Mouse (Mus musculus) gastrocnemius, postnatal 25 days (tissue): ENCODE data around the gene Mcrip1. TPM values are rescaled to one million over a fixed set of nuclear protein-coding genes. Genes with fewer than 3 reads are reported as not detected.
"Not testable (repeated sequence)": the region's sequence is repeated elsewhere in the genome, so short reads cannot be mapped to it uniquely, and the experiment has no call there.

ENCODE experiments used
- DNase-seq: peaks from one replicate; pipeline ENCODE4 v3.0.0; 2022
- total RNA-seq, 2 experiments: library from RNA; stranded (reverse); gene quantifications; 1 replicate in 1 of 2; 2 replicates in 1 of 2; pipeline ENCODE4 v1.2.3; 2021

The Mcrip1 gene
- total RNA-seq, 2 experiments from 2014 or later = 21.4 to 23.7 TPM

GRCm38 (mm10) chr11:120575940-120576339 lies 26.4 kb upstream of the Mcrip1 start:
- DNase-seq = no peak

- no peak for DNase-seq
Observed at GRCm38 (mm10) chr11:120575046-120575445, 25.5 kb upstream of the Mcrip1 start.

- no peak for DNase-seq
Observed at GRCm38 (mm10) chr11:120574278-120574600, 24.7 kb upstream of the Mcrip1 start.

GRCm38 (mm10) chr11:120573585-120574277 lies 24.2 kb upstream of the Mcrip1 start:
- DNase-seq = no peak

GRCm38 (mm10) chr11:120572752-120573584 lies 23.4 kb upstream of the Mcrip1 start, which contains the start of gene P4hb:
P4hb (minus strand) TSS chr11:120573253.
- DNase-seq = peak; percentile 100

GRCm38 (mm10) chr11:120572417-120572751 lies 22.9 kb upstream of the Mcrip1 start:
- DNase-seq = no peak

- DNase-seq = no peak
Observed at GRCm38 (mm10) chr11:120571754-120572416, 22.4 kb upstream of the Mcrip1 start.

- DNase-seq = no peak
Observed at GRCm38 (mm10) chr11:120571122-120571521, 21.6 kb upstream of the Mcrip1 start.

- DNase-seq = no peak
Observed at GRCm38 (mm10) chr11:120568324-120568723, 18.8 kb upstream of the Mcrip1 start.

- no peak for DNase-seq
Observed at GRCm38 (mm10) chr11:120565114-120565513, 15.6 kb upstream of the Mcrip1 start.

- no peak for DNase-seq
Observed at GRCm38 (mm10) chr11:120562949-120563348, 13.4 kb upstream of the Mcrip1 start.

GRCm38 (mm10) chr11:120560952-120561728 lies 11.6 kb upstream of the Mcrip1 start:
- DNase-seq = no peak

- not testable (repeated sequence) for DNase-seq
Observed at GRCm38 (mm10) chr11:120558843-120559242, 9.3 kb upstream of the Mcrip1 start.

- DNase-seq = no peak
Observed at GRCm38 (mm10) chr11:120555260-120555659, 5.7 kb upstream of the Mcrip1 start.

GRCm38 (mm10) chr11:120554834-120555233 lies 5.3 kb upstream of the Mcrip1 start:
- no peak for DNase-seq

- DNase-seq = no peak
Observed at GRCm38 (mm10) chr11:120552736-120553135, 3.2 kb upstream of the Mcrip1 start.

GRCm38 (mm10) chr11:120550810-120551440 lies 1.4 kb upstream of the Mcrip1 start, which contains the start of gene Ppp1r27:
Ppp1r27 (minus strand) TSS chr11:120551132.
- peak; percentile 68 for DNase-seq

GRCm38 (mm10) chr11:120549986-120550809 lies 671 bp upstream of the Mcrip1 start:
- peak; percentile 33 for DNase-seq

- DNase-seq = no peak
Observed at GRCm38 (mm10) chr11:120548786-120549167, 750 bp downstream of the Mcrip1 start.

GRCm38 (mm10) chr11:120548214-120548613 lies 1.3 kb downstream of the Mcrip1 start:
- no peak for DNase-seq

- DNase-seq = no peak
Observed at GRCm38 (mm10) chr11:120547469-120547868, 2.1 kb downstream of the Mcrip1 start.
